Mouse (Mus musculus) skeletal muscle tissue, adult 2 months (tissue): Measurements from ENCODE around the gene Dnah6.
A peak's percentile ranks its signal among the peaks of the same experiment; 100 is the strongest.

Experiments
- DNase-seq: peaks from one replicate; pipeline ENCODE4 v3.0.0-alpha.2; 2012; ENCODE audit warnings: low read depth, low spot score

The Dnah6 gene

DNA sequence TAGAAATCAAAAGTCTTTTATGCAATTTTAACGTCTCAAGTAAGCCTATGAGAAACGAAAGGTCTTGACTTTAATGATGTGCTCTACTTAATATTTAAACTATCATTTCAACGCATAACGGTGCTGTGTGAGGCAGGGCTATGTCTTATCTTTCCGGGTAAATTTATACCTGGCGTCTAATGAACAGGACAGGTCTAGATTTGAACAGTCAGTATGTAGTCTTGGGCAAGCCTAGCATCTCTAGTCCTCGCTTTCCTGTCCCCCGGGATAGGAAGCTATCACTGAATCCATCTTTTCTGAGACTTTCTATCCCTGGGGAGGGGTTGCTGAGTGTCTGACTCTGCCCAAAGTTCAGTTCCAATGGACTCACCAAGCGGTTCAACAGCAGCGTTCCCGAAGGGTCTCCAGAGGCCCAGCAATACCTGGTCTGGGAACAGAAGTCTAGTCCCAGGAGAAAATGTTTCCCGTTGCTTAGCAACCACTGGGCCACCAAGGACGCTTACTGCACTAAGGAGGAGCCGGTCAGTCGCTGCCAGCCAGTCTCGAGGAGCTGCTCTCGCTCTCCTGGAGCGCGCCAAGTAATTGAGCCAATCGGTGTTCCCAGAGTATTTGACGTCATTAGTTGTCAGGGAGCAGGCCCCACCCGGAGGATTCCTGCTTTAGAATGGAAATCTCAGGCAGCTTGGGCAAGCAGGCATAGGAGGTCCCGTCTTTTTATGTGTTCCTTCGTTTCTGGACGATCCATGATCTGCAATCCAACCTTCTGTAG is at the start of gene Dnah6:
Gene Dnah6, minus strand, starts transcription at position 463 of the 769 bp plus-strand sequence.
- peak; percentile 93 for DNase-seq

- DNase-seq = no peak
These were observed 47.9 kb upstream of the Dnah6 start for GRCm38 (mm10) chr6:73269374-73269773.

DNA sequence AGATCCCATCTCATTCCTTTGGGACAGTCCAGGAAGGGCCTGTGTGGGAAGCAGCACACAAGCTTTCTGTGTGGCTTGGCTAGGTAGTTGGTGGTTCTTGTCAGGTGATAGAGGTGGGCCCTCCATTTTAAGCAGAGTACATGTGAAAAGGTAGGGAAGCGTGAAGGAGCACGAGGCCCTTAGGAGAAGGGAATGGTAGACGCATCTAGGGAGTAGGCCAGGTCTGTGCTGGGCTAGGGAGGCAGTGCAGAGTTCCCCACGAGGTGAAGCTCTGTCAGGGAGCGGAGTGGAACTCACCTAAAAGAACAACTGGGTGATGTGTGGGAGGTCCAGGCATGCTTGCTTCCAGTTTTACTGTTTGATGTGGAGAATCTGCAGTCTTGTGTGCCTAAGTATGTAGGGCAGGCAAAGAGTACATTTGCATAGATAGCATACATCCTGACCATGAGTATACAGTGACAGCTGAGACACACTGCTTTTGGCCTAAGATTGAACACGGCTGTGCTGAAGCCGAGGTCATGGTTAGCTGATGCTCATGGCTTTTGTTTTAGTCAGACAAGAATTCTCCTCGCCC is 46.4 kb upstream of the Dnah6 start:
- DNase-seq = no peak

DNA sequence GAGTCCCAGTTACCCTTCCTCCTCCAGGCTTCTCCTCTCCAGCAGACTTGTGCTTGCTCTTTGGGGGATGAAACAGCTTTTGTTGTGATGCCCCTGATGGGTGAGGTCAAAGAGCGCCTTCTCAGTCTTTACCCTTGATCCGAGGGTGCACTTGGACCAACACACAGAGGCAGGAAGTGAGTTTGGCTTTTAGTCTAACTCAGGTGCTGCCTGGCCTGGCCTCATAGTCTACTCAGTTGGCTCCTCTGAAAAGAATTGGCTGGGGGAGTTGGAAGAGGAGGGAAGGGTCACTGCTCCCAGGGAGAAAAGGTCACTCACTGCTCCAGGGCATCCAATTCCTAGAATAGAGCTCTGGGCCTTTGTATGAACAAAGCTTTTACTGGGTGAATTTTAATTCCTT is 43.4 kb upstream of the Dnah6 start:
- DNase-seq = no peak

- no peak for DNase-seq
These were observed 38.7 kb upstream of the Dnah6 start for GRCm38 (mm10) chr6:73260110-73260509.

- no peak for DNase-seq
These were observed 35.6 kb upstream of the Dnah6 start for GRCm38 (mm10) chr6:73257068-73257467.

DNA sequence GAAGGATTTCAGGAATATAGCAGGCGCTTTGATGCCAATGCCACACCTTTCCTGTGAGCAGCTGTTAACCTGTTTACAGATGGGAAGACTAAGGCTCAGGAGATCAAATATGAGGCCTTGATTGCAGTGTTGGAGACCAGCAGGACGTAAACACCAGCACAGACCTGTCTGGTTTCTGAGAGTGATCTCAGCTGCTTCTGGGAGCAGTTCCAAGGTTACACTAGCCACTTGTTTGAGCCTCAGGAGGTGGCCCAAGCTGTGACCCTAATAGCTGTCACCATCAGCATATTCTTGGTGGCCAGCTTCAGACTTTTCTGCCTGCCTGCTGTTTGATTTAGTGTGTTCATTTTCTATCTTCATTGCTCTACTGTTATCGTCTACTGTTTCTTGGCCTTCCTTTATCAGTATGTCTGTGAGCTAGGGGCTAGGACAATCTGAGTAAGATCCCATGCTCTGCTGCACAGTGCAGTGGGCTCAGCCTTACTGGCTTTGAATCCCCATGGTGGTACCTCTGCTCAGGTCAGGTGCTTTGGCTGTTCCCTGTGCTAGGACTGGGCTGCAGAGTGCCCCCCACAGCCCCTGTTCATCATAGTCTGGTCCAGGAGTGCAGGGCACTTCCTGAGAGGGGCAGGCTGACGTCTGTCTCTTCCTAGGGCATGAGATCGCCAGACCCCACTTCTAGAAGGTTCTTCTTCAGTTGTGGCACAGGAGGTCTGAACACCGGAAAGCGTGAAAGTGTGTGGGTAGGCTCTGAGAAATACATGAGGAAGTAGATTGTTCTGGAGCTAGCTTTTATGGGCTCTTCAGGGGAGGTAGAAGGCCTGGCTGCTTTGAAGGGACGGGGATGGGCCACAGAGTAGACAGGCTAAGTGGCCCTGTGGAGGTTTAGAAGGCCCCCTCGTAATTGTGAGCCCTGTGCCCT is 33.1 kb upstream of the Dnah6 start:
- DNase-seq = peak; percentile 57

DNA sequence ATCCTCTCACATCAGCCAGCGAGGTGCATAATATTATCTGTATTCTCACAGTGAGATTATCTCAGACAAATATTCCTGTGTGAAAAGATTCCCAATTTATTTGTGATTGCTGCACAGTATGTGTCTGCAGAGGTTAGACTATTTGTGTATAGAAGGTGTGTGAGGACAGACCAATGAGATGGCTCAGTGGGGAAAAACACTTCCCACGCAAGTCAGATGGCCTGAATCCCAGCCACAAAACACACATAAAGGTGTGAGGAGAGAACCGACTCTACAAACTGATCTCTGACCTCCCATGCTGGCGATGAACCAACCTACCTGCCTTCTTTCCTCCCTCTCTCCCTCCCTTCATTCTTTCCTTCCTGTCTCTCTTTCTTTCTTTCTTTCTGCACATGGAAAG is 32.1 kb upstream of the Dnah6 start:
- no peak for DNase-seq

- DNase-seq = no peak
These were observed 31.6 kb upstream of the Dnah6 start for GRCm38 (mm10) chr6:73253006-73253405.

- no peak for DNase-seq
These were observed 30.9 kb upstream of the Dnah6 start for GRCm38 (mm10) chr6:73252396-73252795.

DNA sequence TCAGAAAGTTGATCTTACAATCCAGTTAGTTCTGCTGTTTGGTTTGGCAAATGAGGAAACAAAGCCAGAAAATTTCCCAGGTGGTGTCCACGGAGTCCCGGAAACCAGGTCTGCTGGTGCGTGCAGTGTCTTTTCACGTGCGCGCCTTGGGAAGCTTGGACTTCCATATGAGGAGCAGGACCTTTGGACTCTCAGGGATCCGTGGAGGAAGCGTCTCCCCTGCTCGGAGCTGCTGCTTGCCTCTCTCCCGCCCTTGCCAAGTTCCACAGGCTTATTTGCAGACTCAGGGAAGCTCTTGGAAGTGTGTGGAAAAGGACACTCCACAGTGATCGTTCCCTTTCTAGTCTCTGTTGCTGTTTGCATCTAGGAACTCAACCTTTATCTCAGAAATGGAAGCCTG is 29.9 kb upstream of the Dnah6 start:
- DNase-seq = no peak

- DNase-seq = no peak
These were observed 28.4 kb upstream of the Dnah6 start for GRCm38 (mm10) chr6:73249851-73250250.

DNA sequence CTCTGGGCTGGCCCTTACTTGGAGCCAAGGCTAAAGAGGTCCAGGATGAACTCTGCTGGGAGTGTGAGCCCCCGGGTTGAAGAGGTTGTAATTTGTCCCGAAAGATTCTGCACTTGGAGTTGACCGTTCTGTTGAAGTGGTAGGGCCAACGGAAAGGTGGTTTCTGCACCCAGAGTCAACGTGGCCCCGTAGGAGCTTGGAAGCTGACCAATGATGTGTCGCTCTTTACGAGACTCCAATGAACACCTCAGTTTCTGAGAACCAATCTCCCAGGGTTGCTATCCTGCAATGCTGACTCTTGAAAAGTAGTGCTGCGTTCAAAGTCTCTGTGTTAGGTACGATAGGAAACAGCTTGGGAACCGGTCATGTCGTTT is 27.6 kb upstream of the Dnah6 start:
- no peak for DNase-seq

GRCm38 (mm10) chr6:73248237-73249048 is 27.0 kb upstream of the Dnah6 start, which contains the start of gene Suclg1:
Suclg1 (plus strand) TSS chr6:73248382.
- peak; percentile 78 for DNase-seq

DNA sequence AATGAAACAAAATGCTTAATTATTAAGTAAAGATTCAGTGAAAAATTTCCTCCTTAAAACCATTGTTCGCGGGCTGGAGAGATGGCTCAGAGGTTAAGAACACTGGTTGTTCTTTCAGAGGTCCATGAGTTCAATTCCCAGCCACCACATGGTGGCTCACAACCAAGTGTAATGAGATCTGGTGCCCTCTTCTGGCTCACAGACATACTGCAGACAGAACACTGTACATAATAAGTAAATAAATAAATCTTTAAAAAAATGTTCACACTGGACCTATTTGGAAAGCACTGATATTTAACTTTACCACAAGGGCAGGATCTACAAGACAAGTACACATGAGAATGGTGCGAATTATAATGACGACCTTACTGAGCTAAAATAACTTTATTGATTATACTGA is 26.0 kb upstream of the Dnah6 start:
- DNase-seq = no peak

DNA sequence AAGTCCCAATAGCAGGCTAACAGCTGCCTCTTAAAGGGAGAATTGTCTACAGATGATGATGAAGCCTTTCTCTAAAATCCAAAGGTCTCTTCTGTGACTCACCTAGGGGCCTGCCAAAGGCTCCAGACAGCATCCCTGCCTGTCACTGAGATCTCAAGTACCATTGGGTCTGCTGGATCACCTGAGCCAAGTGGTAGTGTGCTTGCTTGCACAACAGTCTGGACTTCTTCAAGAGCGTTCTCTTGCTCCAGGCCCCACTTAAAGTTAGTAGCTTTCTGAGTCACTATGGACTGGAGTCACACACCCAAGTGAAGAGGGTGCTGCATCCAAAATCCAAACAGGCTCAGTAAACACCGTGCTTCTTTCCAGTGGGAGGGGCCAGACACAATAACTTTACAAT is 25.4 kb upstream of the Dnah6 start:
- DNase-seq = no peak

DNA sequence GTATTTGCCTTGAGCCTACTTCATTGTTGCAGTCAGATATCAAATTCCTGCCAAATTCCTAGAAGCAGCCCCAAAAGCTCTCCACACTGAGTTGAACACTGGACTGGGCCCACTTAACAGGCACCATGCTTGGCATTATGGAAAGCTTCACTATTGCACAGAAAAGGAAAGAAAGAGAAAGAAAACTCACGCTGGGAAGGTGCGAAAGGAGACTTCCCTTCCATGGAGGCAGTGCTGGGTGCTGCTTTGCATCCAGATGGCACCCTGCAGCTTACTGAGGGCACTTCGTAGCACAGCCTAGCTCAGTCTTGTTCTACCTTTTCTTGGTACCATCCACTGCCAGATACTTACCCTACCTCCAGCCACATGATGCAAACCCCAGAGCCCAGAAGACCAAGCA is 14.2 kb upstream of the Dnah6 start:
- no peak for DNase-seq

DNA sequence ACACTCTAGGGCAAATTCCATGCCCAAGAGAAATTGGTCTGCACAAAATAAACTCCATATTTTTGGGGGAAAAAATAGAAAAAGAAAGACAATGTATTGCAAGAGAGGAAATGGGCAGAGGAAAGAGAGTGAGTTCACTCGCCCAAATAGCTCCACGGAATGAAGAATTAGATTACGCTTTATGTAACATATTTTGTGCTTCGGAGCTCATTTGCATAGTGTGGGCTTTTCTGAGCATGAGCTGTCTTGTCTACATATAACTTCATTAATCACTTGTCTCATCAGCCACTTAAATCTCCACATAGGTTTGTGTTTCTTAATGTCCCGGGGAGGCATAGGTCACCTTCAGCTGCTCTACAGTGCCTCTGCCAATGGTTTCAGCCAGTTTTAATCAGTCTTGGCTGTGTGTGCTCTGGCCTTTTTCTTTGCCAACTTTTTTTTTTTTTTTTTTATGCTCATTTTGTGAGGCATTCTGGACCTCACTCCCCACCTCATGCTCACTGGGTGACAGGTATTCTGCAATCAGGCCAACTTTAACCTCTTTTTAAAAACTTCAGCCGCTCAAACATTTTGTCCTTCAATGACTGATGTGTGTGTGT is 12.9 kb upstream of the Dnah6 start:
- DNase-seq = no peak

DNA sequence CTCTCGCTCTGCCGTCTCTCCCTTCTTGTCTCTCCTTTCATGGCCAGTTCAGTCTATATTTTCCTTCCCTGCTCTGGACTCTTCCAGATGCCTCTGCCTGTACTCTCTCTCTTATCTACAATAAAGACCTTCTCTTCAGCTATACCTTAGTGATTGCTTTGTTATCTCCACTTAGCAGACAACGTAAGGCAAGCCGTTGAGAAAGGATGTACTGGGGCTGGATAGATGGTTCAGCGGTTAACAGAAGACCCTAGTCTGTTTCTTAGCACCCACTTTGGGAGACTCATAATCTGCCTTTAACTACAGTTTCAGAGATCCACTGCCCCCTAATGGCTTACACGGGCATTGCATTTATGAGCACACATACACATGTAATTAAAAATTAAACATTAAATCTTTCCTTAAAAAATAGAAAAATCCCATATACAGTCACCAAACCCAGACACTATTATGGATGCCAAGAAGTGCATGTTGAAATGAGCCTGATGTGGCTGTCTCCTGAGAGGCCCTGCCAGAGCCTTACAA is 11.8 kb upstream of the Dnah6 start:
- DNase-seq = no peak

GRCm38 (mm10) chr6:73232152-73232584 is 10.7 kb upstream of the Dnah6 start:
- DNase-seq = no peak

DNA sequence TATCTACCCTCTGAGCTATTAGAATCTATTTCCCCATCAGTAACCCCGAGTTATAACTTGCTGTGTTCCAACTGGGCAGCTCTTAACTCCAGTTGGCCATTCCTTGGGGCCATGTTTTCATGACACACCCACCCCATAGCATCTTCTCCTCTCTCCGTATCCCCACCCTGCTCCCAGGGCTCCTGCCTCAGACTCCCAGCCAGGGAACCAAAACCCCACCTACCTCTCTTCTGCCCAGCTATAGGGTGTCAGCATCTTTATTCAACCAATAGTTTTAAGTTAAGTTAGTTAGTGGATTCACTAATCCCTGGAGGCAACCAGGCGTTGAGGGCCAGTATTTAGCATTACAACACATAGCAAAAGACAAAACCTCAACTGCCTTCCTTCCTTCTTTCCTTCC is 7.4 kb upstream of the Dnah6 start:
- no peak for DNase-seq
